Comparison of ENCODE assay signal across 23 mouse cellular contexts in the genomic region with DNA sequence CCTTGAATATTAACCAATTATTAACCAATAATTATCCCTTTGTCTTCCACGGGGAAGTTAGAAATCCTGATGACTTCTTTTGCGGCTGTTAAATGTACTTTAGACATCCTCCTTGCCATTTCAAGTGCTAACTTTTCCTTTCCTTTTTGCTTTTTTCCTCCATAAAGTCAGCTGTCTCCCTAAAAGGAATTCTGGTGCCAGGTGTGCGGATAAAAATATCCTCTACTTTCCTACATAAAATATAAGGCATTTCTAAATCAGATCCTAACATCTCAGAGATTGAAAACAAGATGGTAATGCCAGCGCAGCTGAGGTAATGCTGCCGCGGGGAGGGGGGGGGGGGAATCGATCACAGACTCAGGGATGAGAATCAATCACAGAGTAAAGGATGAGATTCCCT. TPM values are rescaled to one million over a fixed set of nuclear protein-coding genes. Genes with fewer than 3 reads are reported as not detected.
DNase-seq lines count a peak whose midpoint lies in the region; ATAC-seq and TF ChIP-seq lines count a peak whose summit lies in the region.
"Had no signal": no experiment of that assay in that cellular context is flagged by ENCODE, and none has a peak within 500 bp of the region (broad histone marks: within the 10 kb centered on the region; RNA-seq: fewer than 3 reads in every experiment).

No protein-coding gene starts in this region.

- no peak overlapping the region for H3K4me3 ChIP-seq in forebrain, postnatal 0 days (ENCODE audit: low read depth, low read length)
- no peak overlapping the region for H3K4me3 ChIP-seq in forebrain, embryonic 13.5 days
- H3K4me3 ChIP-seq: embryonic facial prominence, embryonic 12.5 days; embryonic facial prominence, embryonic 15.5 days; forebrain, embryonic 15.5 days; heart, adult 2 months; heart, embryonic 10.5 days; heart, embryonic 13.5 days; hindbrain, embryonic 12.5 days; hindbrain, embryonic 15.5 days had no signal

- no peak overlapping the region for H3K27ac ChIP-seq in forebrain, postnatal 0 days (ENCODE audit: low read depth, low read length)
- H3K27ac ChIP-seq in forebrain, embryonic 13.5 days, result no peak overlapping the region
- H3K27ac ChIP-seq: embryonic facial prominence, embryonic 12.5 days; embryonic facial prominence, embryonic 15.5 days; forebrain, embryonic 15.5 days; heart, adult 2 months; heart, embryonic 10.5 days; heart, embryonic 13.5 days; hindbrain, embryonic 12.5 days; hindbrain, embryonic 15.5 days had no signal

- H3K4me2 ChIP-seq in forebrain, postnatal 0 days (ENCODE audit: low read depth), result peak overlapping the region; percentile 4; the same call in 1 of the 2 replicates
- H3K4me2 ChIP-seq in forebrain, embryonic 13.5 days, result no peak overlapping the region
- H3K4me2 ChIP-seq: embryonic facial prominence, embryonic 12.5 days; embryonic facial prominence, embryonic 15.5 days; forebrain, embryonic 15.5 days; heart, embryonic 13.5 days; hindbrain, embryonic 12.5 days; hindbrain, embryonic 15.5 days had no signal

- no peaks in the 10 kb centered on the region for H3K4me1 ChIP-seq in forebrain, postnatal 0 days (ENCODE audit: insufficient read depth)
- no peaks in the 10 kb centered on the region for H3K4me1 ChIP-seq in forebrain, embryonic 13.5 days
- H3K4me1 ChIP-seq: embryonic facial prominence, embryonic 12.5 days; forebrain, embryonic 15.5 days; hindbrain, embryonic 12.5 days; hindbrain, embryonic 15.5 days had no signal

- WGBS in forebrain, postnatal 0 days, result 69% methylated on average over 7 of the region's 7 CpGs
- WGBS in forebrain, embryonic 13.5 days, result 83% methylated on average over 7 of the region's 7 CpGs

- no peak overlapping the region for H3K9ac ChIP-seq in forebrain, postnatal 0 days
- H3K9ac ChIP-seq in forebrain, embryonic 13.5 days, result no peak overlapping the region
- H3K9ac ChIP-seq: embryonic facial prominence, embryonic 12.5 days; embryonic facial prominence, embryonic 15.5 days; forebrain, embryonic 15.5 days; heart, embryonic 13.5 days; hindbrain, embryonic 12.5 days; hindbrain, embryonic 15.5 days had no signal

- H3K36me3 ChIP-seq in forebrain, postnatal 0 days (ENCODE audit: insufficient read depth), result no peaks in the 10 kb centered on the region
- no peaks in the 10 kb centered on the region for H3K36me3 ChIP-seq in forebrain, embryonic 13.5 days (ENCODE audit: poor library complexity, severe bottlenecking)
- H3K36me3 ChIP-seq: embryonic facial prominence, embryonic 12.5 days; embryonic facial prominence, embryonic 15.5 days; forebrain, embryonic 15.5 days; heart, embryonic 10.5 days; heart, embryonic 13.5 days; hindbrain, embryonic 12.5 days; hindbrain, embryonic 15.5 days had no signal

- no peaks in the 10 kb centered on the region for H3K27me3 ChIP-seq in forebrain, postnatal 0 days (ENCODE audit: insufficient read depth, low read length)
- H3K27me3 ChIP-seq in forebrain, embryonic 13.5 days, result no peaks in the 10 kb centered on the region
- H3K27me3 ChIP-seq: embryonic facial prominence, embryonic 12.5 days; embryonic facial prominence, embryonic 15.5 days; forebrain, embryonic 15.5 days; hindbrain, embryonic 12.5 days; hindbrain, embryonic 15.5 days had no signal

- ATAC-seq in forebrain, postnatal 0 days, result no peak; the same call in 1 of the 2 replicates
- ATAC-seq in forebrain, embryonic 13.5 days, result no peak
- no peak for ATAC-seq in inflammation-experienced regulatory T-cells, adult 6 months
- ATAC-seq: activated CD4-positive, CD25-positive, alpha-beta regulatory T cell, adult 4 months; forebrain, embryonic 15.5 days had no signal

- no peak for DNase-seq in forebrain, postnatal 0 days
- DNase-seq in layer of hippocampus, adult 9-11 months, result peak; percentile 27
- no peak for DNase-seq in layer of hippocampus, postnatal 10 days (ENCODE audit: low spot score in 2 of 2)
- peak; percentile 41 for DNase-seq in right cerebral cortex, adult 18-20 months
- DNase-seq in right cerebral cortex, postnatal 10 days (ENCODE audit: low spot score in 2 of 2), result no peak
- DNase-seq: adrenal gland, adult 8-10 months; adrenal gland, postnatal 25 days; cerebellum, adult 18-20 months; cerebellum, adult 9-10 months; cerebellum, postnatal 14 days; gastrocnemius, postnatal 25 days; heart, adult 2 months; heart, postnatal 14 days had no signal

- no peak for TF ChIP-seq CTCF in forebrain, postnatal 0 days (IDR thresholded peaks at IDR 0.05; ENCODE audit: low read depth)

- H3K9me3 ChIP-seq in forebrain, postnatal 0 days (ENCODE audit: low read length), result no peaks in the 10 kb centered on the region
- H3K9me3 ChIP-seq in forebrain, embryonic 13.5 days (replicated peaks), result no peaks in the 10 kb centered on the region
- H3K9me3 ChIP-seq: embryonic facial prominence, embryonic 12.5 days; embryonic facial prominence, embryonic 15.5 days; forebrain, embryonic 15.5 days; hindbrain, embryonic 12.5 days; hindbrain, embryonic 15.5 days had no signal

RNA-seq across cellular contexts. Expression of a gene that starts 31.1 kb away (rescaled TPM):
- total RNA-seq in forebrain, postnatal 0 days (2014; rRNA removed), result 10.0 and 12.9 TPM in 2 replicates
- polyA plus RNA-seq in forebrain, postnatal 0 days (2015; fragmentation: Nextera tagmentation; extraction: Ambion mirVana), result 14.7 and 17.1 TPM in 2 replicates
- polyA plus RNA-seq in forebrain, embryonic 13.5 days (2015; fragmentation: Nextera tagmentation; extraction: Ambion mirVana), result 30.0 and 30.8 TPM in 2 replicates
- total RNA-seq in layer of hippocampus, postnatal 10 days (2021), result 10 to 100 TPM; 13.4 to 15.9 TPM
- 10 to 100 TPM; 18.2 to 27.0 (median 19.2) TPM for polyA plus RNA-seq in inflammation-experienced regulatory T-cells, adult 6 months (2017; shearing (Covaris generic))

Comparison
In these comparisons a context has a peak if more than half of its experiments do, and no peak if none do; other contexts are left out.
1. DNase-seq: peak in layer of hippocampus, adult 9-11 months (single experiment) and right cerebral cortex, adult 18-20 months (single experiment); none in forebrain, postnatal 0 days (single experiment), layer of hippocampus, postnatal 10 days (0 of 2) and right cerebral cortex, postnatal 10 days (0 of 2).